Mouse (Mus musculus): ENCODE data around the gene Prkaca.
"Not testable (repeated sequence)": the region's sequence is repeated elsewhere in the genome, so short reads cannot be mapped to it uniquely, and the experiment has no call there.

Prkaca gene

DNA sequence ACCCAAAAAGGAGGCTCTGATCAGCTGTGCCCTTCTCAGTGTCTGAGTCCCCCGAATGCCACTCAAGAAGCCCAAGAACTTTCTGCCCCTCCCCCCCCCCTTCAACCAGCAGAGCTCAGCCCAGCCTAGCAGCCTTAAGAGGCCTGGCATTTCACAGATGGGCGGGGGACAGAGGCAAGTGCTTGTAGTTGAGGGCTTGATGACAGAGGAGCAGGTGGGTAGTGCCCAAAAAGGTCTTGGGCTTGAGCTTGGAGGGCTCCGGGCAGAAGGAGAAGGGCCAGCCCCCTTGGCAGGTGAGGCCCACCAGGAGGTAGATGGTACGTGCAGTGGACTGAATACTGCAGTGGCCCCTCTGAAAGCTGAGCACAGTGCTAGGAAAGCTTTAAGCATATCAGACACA, 1.7 kb downstream of the Prkaca start:
- no peak for DNase-seq (ENCODE audit: low read depth, low spot score)

GRCm38 (mm10) chr8:83976101-83976630, 3.4 kb downstream of the Prkaca start:
- peak; percentile 27 for DNase-seq (ENCODE audit: low read depth, low spot score)

DNA sequence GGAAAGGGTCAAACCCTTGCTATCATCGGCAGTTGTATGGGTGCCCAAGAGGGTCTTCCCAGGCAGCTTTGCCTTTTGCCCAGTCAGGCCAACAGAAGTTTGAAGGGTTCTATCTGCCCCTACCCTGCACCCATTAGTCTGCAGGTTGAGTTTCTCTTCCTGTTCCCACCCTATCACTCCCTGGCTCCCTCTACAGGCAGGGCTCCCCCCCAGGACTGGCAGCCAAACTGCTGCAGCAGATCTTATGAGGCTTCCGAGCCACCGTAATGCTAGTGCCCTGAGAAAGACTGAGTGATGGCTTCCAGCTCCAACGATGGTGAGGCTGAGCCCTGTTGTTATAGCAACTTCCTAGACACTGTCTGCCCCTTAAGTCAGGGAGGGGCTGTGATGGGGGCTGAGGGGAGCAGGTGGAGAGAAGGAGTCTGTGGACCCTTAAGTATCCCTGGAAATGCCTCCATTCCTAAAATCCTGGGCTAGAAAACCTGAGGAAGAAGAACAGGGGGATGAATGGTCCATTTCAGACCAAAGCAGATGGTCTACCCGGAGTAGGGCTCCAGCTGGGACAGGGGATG, 4.1 kb downstream of the Prkaca start:
- DNase-seq (ENCODE audit: low read depth, low spot score), result no peak

DNA sequence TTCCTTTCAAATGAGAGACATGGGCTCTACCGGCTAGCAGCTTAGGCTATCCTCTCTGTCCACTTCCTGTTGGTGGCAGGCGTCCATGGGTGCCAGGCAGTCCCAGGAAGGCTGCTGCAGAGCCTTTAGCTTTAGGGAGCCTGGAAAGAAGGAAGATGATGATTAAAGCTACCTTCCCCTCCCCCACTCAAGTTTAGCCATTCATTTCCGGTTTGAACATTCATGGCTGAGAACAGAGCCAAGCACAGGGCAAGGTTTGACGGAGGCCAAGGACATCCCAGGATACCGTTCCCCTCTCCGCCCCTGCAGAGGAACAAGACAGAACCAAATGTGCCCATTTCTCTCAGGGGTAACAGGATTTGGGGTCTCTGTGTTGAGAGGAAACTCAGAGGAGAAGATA, 4.9 kb downstream of the Prkaca start:
- DNase-seq (ENCODE audit: low read depth, low spot score), result no peak

DNA sequence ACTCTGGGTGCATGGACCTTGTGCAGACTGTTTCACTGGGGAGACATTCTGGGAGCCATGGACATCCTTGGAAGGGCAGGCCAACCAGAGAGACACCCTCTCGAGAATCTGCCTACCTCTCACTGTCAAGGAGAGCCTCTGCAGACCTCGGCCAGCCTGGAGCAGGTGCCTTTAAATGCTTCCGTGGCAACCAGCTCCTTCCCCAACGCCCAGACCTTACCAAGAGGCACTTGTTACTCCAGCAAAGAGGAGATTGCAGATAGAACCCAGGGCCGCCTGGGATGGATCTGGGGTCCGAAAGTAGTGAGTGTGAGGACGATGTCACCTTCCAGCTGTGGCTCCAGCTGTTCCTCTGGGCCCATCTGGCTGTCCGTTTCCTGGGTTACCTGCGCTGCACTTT, 5.4 kb downstream of the Prkaca start:
- DNase-seq (ENCODE audit: low read depth, low spot score), result no peak

DNA sequence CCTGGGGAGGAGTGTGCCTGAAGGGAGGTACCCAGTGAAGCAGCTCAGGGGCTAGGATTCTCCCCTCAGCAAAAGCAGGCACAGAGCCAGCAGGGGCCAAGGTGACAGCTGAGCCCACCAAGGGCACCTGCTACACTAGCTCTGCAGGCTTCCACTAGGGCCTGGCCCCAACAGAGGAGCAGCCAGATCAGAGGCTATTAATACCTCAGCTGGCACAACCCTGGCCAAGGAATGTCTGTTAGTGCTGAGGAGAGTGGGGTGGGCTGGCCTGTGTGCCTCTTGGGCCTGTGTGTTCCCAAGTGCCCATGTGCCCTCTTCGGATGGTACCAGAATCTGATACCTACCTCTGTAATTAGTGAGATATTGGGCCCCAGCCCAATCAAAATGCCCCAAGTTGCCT, 7.5 kb downstream of the Prkaca start:
- DNase-seq (ENCODE audit: low read depth, low spot score), result no peak

DNA sequence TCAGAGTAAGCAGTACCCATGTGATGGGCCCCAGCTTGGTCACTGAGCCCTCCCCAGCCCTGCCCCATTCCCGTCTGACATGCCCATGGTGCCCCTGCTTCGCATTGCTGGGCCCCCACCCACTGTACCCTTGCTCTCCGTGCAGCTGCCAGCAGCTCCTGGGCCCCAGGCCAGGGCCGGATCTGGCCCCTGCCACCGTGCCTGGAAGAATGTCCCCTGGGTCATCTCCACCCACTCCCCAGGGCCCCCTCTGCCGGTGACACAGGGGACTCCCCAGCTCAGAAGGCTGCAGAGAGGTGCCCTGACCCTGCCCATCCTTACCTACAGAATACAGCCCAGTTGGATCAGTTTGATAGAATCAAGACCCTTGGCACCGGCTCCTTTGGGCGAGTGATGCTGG, 8.1 kb downstream of the Prkaca start:
- no peak for DNase-seq (ENCODE audit: low read depth, low spot score)

DNA sequence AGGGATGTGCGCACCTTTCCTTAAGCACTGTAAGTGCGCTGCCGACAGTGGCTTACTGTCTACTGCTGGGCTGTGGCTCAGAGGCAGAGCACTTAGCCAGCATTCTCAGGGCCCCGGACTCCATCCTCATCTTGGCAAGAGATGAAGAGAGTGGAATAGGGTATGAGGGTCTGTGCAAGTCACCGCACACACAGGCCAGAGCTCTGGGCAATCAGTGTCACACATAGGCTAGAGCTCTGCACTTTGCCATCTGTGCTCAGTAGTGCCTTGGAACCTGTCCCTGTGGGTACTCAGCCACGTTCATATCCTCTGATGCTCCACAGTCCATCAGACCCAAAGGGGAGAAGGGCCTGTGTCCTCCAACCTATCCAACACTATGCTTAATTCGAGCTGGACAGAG, 8.7 kb downstream of the Prkaca start:
- DNase-seq (ENCODE audit: low read depth, low spot score), result no peak

- no peak for DNase-seq (ENCODE audit: low read depth, low spot score)
Observed at GRCm38 (mm10) chr8:83982449-83982848, 9.7 kb downstream of the Prkaca start.

GRCm38 (mm10) chr8:83983222-83983621, 10.4 kb downstream of the Prkaca start:
- DNase-seq (ENCODE audit: low read depth, low spot score), result not testable (repeated sequence)

- no peak for DNase-seq (ENCODE audit: low read depth, low spot score)
Observed at GRCm38 (mm10) chr8:83989243-83989642, 16.4 kb downstream of the Prkaca start.

- no peak for DNase-seq (ENCODE audit: low read depth, low spot score)
Observed at GRCm38 (mm10) chr8:83990170-83990569, 17.4 kb downstream of the Prkaca start.

- no peak for DNase-seq (ENCODE audit: low read depth, low spot score)
Observed at GRCm38 (mm10) chr8:83992488-83992887, 19.7 kb downstream of the Prkaca start.

- no peak for DNase-seq (ENCODE audit: low read depth, low spot score)
Observed at GRCm38 (mm10) chr8:83994030-83994429, 21.2 kb downstream of the Prkaca start.

GRCm38 (mm10) chr8:83995973-83996372, 23.2 kb downstream of the Prkaca start:
- no peak for DNase-seq (ENCODE audit: low read depth, low spot score)

- peak; percentile 85 for DNase-seq (ENCODE audit: low read depth, low spot score)
Observed at GRCm38 (mm10) chr8:83996567-83997505, 24.0 kb downstream of the Prkaca start.

- DNase-seq (ENCODE audit: low read depth, low spot score), result peak; percentile 56
Observed at GRCm38 (mm10) chr8:83997511-83998141, 24.8 kb downstream of the Prkaca start, which contains the start of gene Samd1. Gene Samd1 (plus strand): TSS chr8:83997672.

- DNase-seq (ENCODE audit: low read depth, low spot score), result peak; percentile 80
Observed at GRCm38 (mm10) chr8:83998231-83999056, 25.7 kb downstream of the Prkaca start.

- peak; percentile 18 for DNase-seq (ENCODE audit: low read depth, low spot score)
Observed at GRCm38 (mm10) chr8:83999057-83999705, 26.4 kb downstream of the Prkaca start.

- no peak for DNase-seq (ENCODE audit: low read depth, low spot score)
Observed at GRCm38 (mm10) chr8:83999825-84000224, 27.0 kb downstream of the Prkaca start.

Data from 3T3-L1 (cell line).